ENCODE assay signal across 12 mouse cellular contexts in genomic region chr17:30195591-30196183, GRCm38 (mm10).
DNase-seq lines count a peak whose midpoint lies in the region; ATAC-seq lines count a peak whose summit lies in the region.
"Had no signal": no experiment of that assay in that cellular context is flagged by ENCODE, and none has a peak within 500 bp of the region (broad histone marks: within the 10 kb centered on the region; RNA-seq: fewer than 3 reads in every experiment).

No protein-coding gene starts in this region.

- no peak overlapping the region for H3K9ac ChIP-seq in midbrain, embryonic 14.5 days (replicated peaks; ENCODE audit: low read length)
- H3K9ac ChIP-seq in midbrain, embryonic 11.5 days (ENCODE audit: low read length): no peak overlapping the region
- H3K9ac ChIP-seq in heart, embryonic 14.5 days (ENCODE audit: low read length): peak overlapping the region; percentile 56
- H3K9ac ChIP-seq in limb, embryonic 13.5 days: no peak overlapping the region
- H3K9ac ChIP-seq: embryonic facial prominence, embryonic 12.5 days; liver, embryonic 15.5 days had no signal

- no peaks in the 10 kb centered on the region for H3K9me3 ChIP-seq in heart, embryonic 10.5 days
- no peaks in the 10 kb centered on the region for H3K9me3 ChIP-seq in midbrain, embryonic 14.5 days (ENCODE audit: control insufficient read depth, low read length)
- no peaks in the 10 kb centered on the region for H3K9me3 ChIP-seq in midbrain, embryonic 11.5 days (ENCODE audit: control insufficient read depth, low read length)
- H3K9me3 ChIP-seq in heart, embryonic 14.5 days (ENCODE audit: control insufficient read depth, low read length): no peaks in the 10 kb centered on the region
- H3K9me3 ChIP-seq in limb, embryonic 13.5 days: no peaks in the 10 kb centered on the region
- H3K9me3 ChIP-seq: embryonic facial prominence, embryonic 12.5 days; G1E; liver, embryonic 15.5 days had no signal

- peaks cover 100% of the 10 kb centered on the region for H3K4me1 ChIP-seq in heart, embryonic 10.5 days
- H3K4me1 ChIP-seq in midbrain, embryonic 14.5 days (ENCODE audit: control insufficient read depth, insufficient read depth, low read length): peaks cover 82% of the 10 kb centered on the region
- peaks cover 17% of the 10 kb centered on the region for H3K4me1 ChIP-seq in midbrain, embryonic 11.5 days (ENCODE audit: control insufficient read depth, insufficient read depth, low read length)
- peaks cover 65 to 96% of the 10 kb centered on the region in 2 experiments for H3K4me1 ChIP-seq in heart, embryonic 14.5 days (ENCODE audit: control insufficient read depth in 2 of 2, insufficient read depth in 2 of 2, low read length in 2 of 2)
- H3K4me1 ChIP-seq in limb, embryonic 13.5 days: peaks cover 79% of the 10 kb centered on the region

- H3K36me3 ChIP-seq in heart, embryonic 10.5 days: peaks cover 13% of the 10 kb centered on the region
- peaks cover 6% of the 10 kb centered on the region; the same call in 1 of the 2 replicates for H3K36me3 ChIP-seq in midbrain, embryonic 14.5 days (ENCODE audit: control insufficient read depth, insufficient read depth, low read length)
- H3K36me3 ChIP-seq in midbrain, embryonic 11.5 days (ENCODE audit: control insufficient read depth, insufficient read depth, low read length): peaks cover 2% of the 10 kb centered on the region; the same call in 1 of the 2 replicates
- H3K36me3 ChIP-seq in heart, embryonic 14.5 days (ENCODE audit: control insufficient read depth, insufficient read depth, low read length): peaks cover 15% of the 10 kb centered on the region
- H3K36me3 ChIP-seq in limb, embryonic 13.5 days: peaks cover 30% of the 10 kb centered on the region

- no peak for DNase-seq in heart, embryonic 10.5 days (ENCODE audit: low spot score)
- DNase-seq in heart, adult 9 months (ENCODE audit: low spot score in 2 of 2): no peak
- DNase-seq in midbrain, embryonic 14.5 days: no peak
- no peak for DNase-seq in midbrain, embryonic 11.5 days (ENCODE audit: low spot score, missing footprints)
- no peak for DNase-seq in frontal cortex, adult 2 months (ENCODE audit: extremely low spot score in 1 of 2, low spot score in 1 of 2)

- WGBS in heart, embryonic 10.5 days: 72% methylated on average over 21 of the region's 21 CpGs
- 86% methylated on average over 21 of the region's 21 CpGs for WGBS in midbrain, embryonic 14.5 days
- 92% methylated on average over 18 of the region's 21 CpGs for WGBS in midbrain, embryonic 11.5 days
- WGBS in heart, embryonic 14.5 days: 38% methylated on average over 13 of the region's 21 CpGs
- whole genome bisulfite sequencing in limb, embryonic 13.5 days: 82% methylated on average over 19 of the region's 21 CpGs

- no peaks in the 10 kb centered on the region for H3K27me3 ChIP-seq in heart, embryonic 10.5 days (ENCODE audit: insufficient read depth, poor library complexity, severe bottlenecking)
- H3K27me3 ChIP-seq in midbrain, embryonic 14.5 days (ENCODE audit: control insufficient read depth, insufficient read depth, low read length): no peaks in the 10 kb centered on the region
- H3K27me3 ChIP-seq in midbrain, embryonic 11.5 days (ENCODE audit: control insufficient read depth, insufficient read depth, low read length): no peaks in the 10 kb centered on the region
- H3K27me3 ChIP-seq in heart, embryonic 14.5 days (ENCODE audit: control insufficient read depth, insufficient read depth, low read length): no peaks in the 10 kb centered on the region
- H3K27me3 ChIP-seq in limb, embryonic 13.5 days: no peaks in the 10 kb centered on the region
- H3K27me3 ChIP-seq: embryonic facial prominence, embryonic 12.5 days; liver, embryonic 15.5 days had no signal

- no peak overlapping the region for H3K4me2 ChIP-seq in midbrain, embryonic 14.5 days (ENCODE audit: low read length)
- H3K4me2 ChIP-seq in midbrain, embryonic 11.5 days: no peak overlapping the region
- 0 out of 2 replicates have a peak overlapping the region, but pooled peaks have one; percentile 1 for H3K4me2 ChIP-seq in heart, embryonic 14.5 days (ENCODE audit: low read length)
- no peak overlapping the region for H3K4me2 ChIP-seq in limb, embryonic 13.5 days (replicated peaks)
- H3K4me2 ChIP-seq: embryonic facial prominence, embryonic 12.5 days; liver, embryonic 15.5 days had no signal

- no peak for ATAC-seq in midbrain, embryonic 14.5 days (ENCODE audit: low FRiP score, low TSS enrichment)
- ATAC-seq in midbrain, embryonic 11.5 days (ENCODE audit: low FRiP score): no peak
- no peak for ATAC-seq in heart, embryonic 14.5 days (ENCODE audit: insufficient number of reproducible peaks, insufficient read depth, low FRiP score, low read depth)
- no peak for ATAC-seq in limb, embryonic 13.5 days (ENCODE audit: low FRiP score, low read depth)
- no peak for ATAC-seq in megakaryocyte, adult 5-6 weeks (ENCODE audit: poor library complexity, severe bottlenecking)

- H3K4me3 ChIP-seq in heart, embryonic 10.5 days: no peak overlapping the region
- H3K4me3 ChIP-seq in midbrain, embryonic 14.5 days (replicated peaks; ENCODE audit: low read depth, low read length): no peak overlapping the region
- H3K4me3 ChIP-seq in midbrain, embryonic 11.5 days (ENCODE audit: low read depth, low read length): no peak overlapping the region
- no peak overlapping the region for H3K4me3 ChIP-seq in heart, embryonic 14.5 days (ENCODE audit: control insufficient read depth in 1 of 2, insufficient read depth in 1 of 2, low read depth in 1 of 2, low read length in 2 of 2)
- H3K4me3 ChIP-seq in limb, embryonic 13.5 days: no peak overlapping the region
- H3K4me3 ChIP-seq: embryonic facial prominence, embryonic 12.5 days; liver, embryonic 15.5 days; myocyte had no signal

- H3K27ac ChIP-seq in heart, embryonic 10.5 days: peak overlapping the region; percentile 79
- H3K27ac ChIP-seq in midbrain, embryonic 14.5 days (replicated peaks; ENCODE audit: low read depth, low read length): peak overlapping the region; percentile 76
- no peak overlapping the region for H3K27ac ChIP-seq in midbrain, embryonic 11.5 days (ENCODE audit: low read depth, low read length)
- peak overlapping the region; percentile 75 to 85 for H3K27ac ChIP-seq in heart, embryonic 14.5 days (replicated peaks in 1 of 2; ENCODE audit: control insufficient read depth in 1 of 2, insufficient read depth in 1 of 2, low read depth in 2 of 2, low read length in 2 of 2)
- H3K27ac ChIP-seq in limb, embryonic 13.5 days: peak overlapping the region; percentile 22; the same call in 1 of the 2 replicates
- H3K27ac ChIP-seq: embryonic facial prominence, embryonic 12.5 days; liver, embryonic 15.5 days had no signal
